In genomic region chr2:101920136-101920554, GRCm38 (mm10) we compare ENCODE assay signal across 14 mouse cellular contexts. TPM values are rescaled to one million over a fixed set of nuclear protein-coding genes. Genes with fewer than 3 reads are reported as not detected.
DNase-seq lines count a peak whose midpoint lies in the region; ATAC-seq lines count a peak whose summit lies in the region.
"Had no signal": no experiment of that assay in that cellular context is flagged by ENCODE, and none has a peak within 500 bp of the region (broad histone marks: within the 10 kb centered on the region; RNA-seq: fewer than 3 reads in every experiment).

No protein-coding gene starts in this region.

- intact Hi-C loops in left cerebral cortex, postnatal 36 days (cut with DNase I) = no loop called here

- 0 out of 2 replicates have a peak, but pooled peaks have one; percentile 15 for ATAC-seq in embryonic facial prominence, embryonic 15.5 days (ENCODE audit: insufficient number of reproducible peaks, low FRiP score, low TSS enrichment, low read depth)
- ATAC-seq in forebrain, embryonic 12.5 days (ENCODE audit: low FRiP score) = peak; percentile 25; the same call in 1 of the 2 replicates
- ATAC-seq in hindbrain, embryonic 16.5 days = peak; percentile 54
- peak; percentile 83 for ATAC-seq in neural tube, embryonic 12.5 days (ENCODE audit: low FRiP score, low read depth)

- H3K4me2 ChIP-seq in embryonic facial prominence, embryonic 15.5 days (replicated peaks) = no peak overlapping the region
- H3K4me2 ChIP-seq in forebrain, embryonic 12.5 days = no peak overlapping the region
- no peak overlapping the region for H3K4me2 ChIP-seq in hindbrain, embryonic 16.5 days (ENCODE audit: low read length)
- H3K4me2 ChIP-seq in neural tube, embryonic 12.5 days (replicated peaks) = no peak overlapping the region
- H3K4me2 ChIP-seq: heart, embryonic 13.5 days; lung, embryonic 14.5 days had no signal

- no peaks in the 10 kb centered on the region for H3K4me1 ChIP-seq in embryonic facial prominence, embryonic 15.5 days
- peaks cover 7% of the 10 kb centered on the region for H3K4me1 ChIP-seq in embryonic facial prominence, embryonic 10.5 days
- peaks cover 16% of the 10 kb centered on the region for H3K4me1 ChIP-seq in forebrain, embryonic 12.5 days
- H3K4me1 ChIP-seq in hindbrain, embryonic 16.5 days (ENCODE audit: control insufficient read depth, insufficient read depth, low read depth, low read length) = no peaks in the 10 kb centered on the region
- peaks cover 10% of the 10 kb centered on the region; the same call in 1 of the 2 replicates for H3K4me1 ChIP-seq in neural tube, embryonic 12.5 days

- H3K36me3 ChIP-seq in embryonic facial prominence, embryonic 15.5 days = no peaks in the 10 kb centered on the region
- H3K36me3 ChIP-seq in embryonic facial prominence, embryonic 10.5 days (replicated peaks) = no peaks in the 10 kb centered on the region
- no peaks in the 10 kb centered on the region for H3K36me3 ChIP-seq in forebrain, embryonic 12.5 days (replicated peaks)
- H3K36me3 ChIP-seq in hindbrain, embryonic 16.5 days (ENCODE audit: control insufficient read depth, insufficient read depth, low read length) = no peaks in the 10 kb centered on the region
- H3K36me3 ChIP-seq in neural tube, embryonic 12.5 days = no peaks in the 10 kb centered on the region
- H3K36me3 ChIP-seq: heart, embryonic 13.5 days had no signal

- no peak overlapping the region for H3K4me3 ChIP-seq in embryonic facial prominence, embryonic 15.5 days (replicated peaks)
- H3K4me3 ChIP-seq in embryonic facial prominence, embryonic 10.5 days = no peak overlapping the region
- no peak overlapping the region for H3K4me3 ChIP-seq in forebrain, embryonic 12.5 days (replicated peaks)
- H3K4me3 ChIP-seq in hindbrain, embryonic 16.5 days (ENCODE audit: low read length) = no peak overlapping the region
- H3K4me3 ChIP-seq in neural tube, embryonic 12.5 days = no peak overlapping the region
- H3K4me3 ChIP-seq: erythroblast, embryonic 14.5 days; heart, embryonic 13.5 days had no signal

- DNase-seq in embryonic facial prominence, embryonic 10.5 days (ENCODE audit: low spot score) = no peak
- DNase-seq in gastrocnemius, postnatal 25 days = no peak
- no peak for DNase-seq in left cerebral cortex, postnatal 36 days (ENCODE audit: low spot score in 2 of 2)
- DNase-seq in layer of hippocampus, adult 11-12 months (ENCODE audit: low spot score) = no peak
- DNase-seq: adrenal gland, postnatal 25 days; cerebellum, adult 11 months; gastrocnemius, postnatal 14 days; lung, embryonic 14.5 days had no signal

- 41% methylated on average over 2 of the region's 2 CpGs for WGBS in embryonic facial prominence, embryonic 15.5 days
- WGBS in embryonic facial prominence, embryonic 10.5 days = 50% methylated on average over 2 of the region's 2 CpGs
- 37% methylated on average over 2 of the region's 2 CpGs for WGBS in forebrain, embryonic 12.5 days
- 28% methylated on average over 2 of the region's 2 CpGs for WGBS in hindbrain, embryonic 16.5 days
- WGBS in neural tube, embryonic 12.5 days = 24% methylated on average over 2 of the region's 2 CpGs

- H3K27ac ChIP-seq in embryonic facial prominence, embryonic 15.5 days (replicated peaks) = no peak overlapping the region
- H3K27ac ChIP-seq in embryonic facial prominence, embryonic 10.5 days (replicated peaks) = no peak overlapping the region
- peak overlapping the region; percentile 59 for H3K27ac ChIP-seq in forebrain, embryonic 12.5 days
- no peak overlapping the region for H3K27ac ChIP-seq in hindbrain, embryonic 16.5 days (ENCODE audit: low read depth, low read length)
- peak overlapping the region; percentile 53; the same call in 1 of the 2 replicates for H3K27ac ChIP-seq in neural tube, embryonic 12.5 days
- H3K27ac ChIP-seq: heart, embryonic 13.5 days had no signal

- no peaks in the 10 kb centered on the region for H3K9me3 ChIP-seq in embryonic facial prominence, embryonic 15.5 days (replicated peaks)
- no peaks in the 10 kb centered on the region; the same call in 1 of the 2 replicates for H3K9me3 ChIP-seq in embryonic facial prominence, embryonic 10.5 days
- H3K9me3 ChIP-seq in forebrain, embryonic 12.5 days = no peaks in the 10 kb centered on the region
- no peaks in the 10 kb centered on the region; the same call in 1 of the 2 replicates for H3K9me3 ChIP-seq in hindbrain, embryonic 16.5 days (ENCODE audit: control insufficient read depth, low read length)
- no peaks in the 10 kb centered on the region for H3K9me3 ChIP-seq in neural tube, embryonic 12.5 days
- H3K9me3 ChIP-seq: heart, embryonic 13.5 days had no signal

- H3K27me3 ChIP-seq in embryonic facial prominence, embryonic 15.5 days = no peaks in the 10 kb centered on the region
- no peaks in the 10 kb centered on the region for H3K27me3 ChIP-seq in embryonic facial prominence, embryonic 10.5 days (replicated peaks; ENCODE audit: low read depth, poor library complexity, severe bottlenecking)
- no peaks in the 10 kb centered on the region for H3K27me3 ChIP-seq in forebrain, embryonic 12.5 days
- H3K27me3 ChIP-seq in hindbrain, embryonic 16.5 days (replicated peaks; ENCODE audit: control insufficient read depth, insufficient read depth, low read length) = no peaks in the 10 kb centered on the region
- no peaks in the 10 kb centered on the region for H3K27me3 ChIP-seq in neural tube, embryonic 12.5 days (replicated peaks)
- H3K27me3 ChIP-seq: heart, embryonic 13.5 days had no signal

- no peak overlapping the region for H3K9ac ChIP-seq in embryonic facial prominence, embryonic 15.5 days
- H3K9ac ChIP-seq in forebrain, embryonic 12.5 days = no peak overlapping the region
- no peak overlapping the region for H3K9ac ChIP-seq in hindbrain, embryonic 16.5 days (ENCODE audit: low read depth, low read length)
- H3K9ac ChIP-seq in neural tube, embryonic 12.5 days = no peak overlapping the region
- H3K9ac ChIP-seq: heart, embryonic 13.5 days; lung, embryonic 14.5 days had no signal

RNA-seq across cellular contexts. Expression of gene Commd9, which starts 34.1 kb away (rescaled TPM):
- 66.8 and 70.8 TPM in 2 replicates for polyA plus RNA-seq in embryonic facial prominence, embryonic 15.5 days (2015; fragmentation: Nextera tagmentation; extraction: Ambion mirVana)
- 60.6 and 61.8 TPM in 2 replicates for polyA plus RNA-seq in embryonic facial prominence, embryonic 10.5 days (2016; fragmentation: Nextera tagmentation; extraction: Ambion mirVana)
- polyA plus RNA-seq in forebrain, embryonic 12.5 days (2016; fragmentation: Nextera tagmentation; extraction: Ambion mirVana) = 78.1 and 78.2 TPM in 2 replicates
- polyA plus RNA-seq in hindbrain, embryonic 16.5 days (2015; fragmentation: Nextera tagmentation; extraction: Ambion mirVana) = 98.7 and 104 TPM in 2 replicates
- 83.0 and 86.0 TPM in 2 replicates for polyA plus RNA-seq in neural tube, embryonic 12.5 days (2016; fragmentation: Nextera tagmentation; extraction: Ambion mirVana)
- total RNA-seq in gastrocnemius, postnatal 25 days (2021) = 10 to 100 TPM; 31.9 to 32.0 TPM
- total RNA-seq in left cerebral cortex, postnatal 36 days (2021) = 10 to 100 TPM; 41.4 to 41.9 TPM

RNA-seq across cellular contexts. Expression of gene Prr5l, which starts 37.3 kb away (rescaled TPM):
- 20.4 and 24.4 TPM in 2 replicates for polyA plus RNA-seq in embryonic facial prominence, embryonic 15.5 days (2015; fragmentation: Nextera tagmentation; extraction: Ambion mirVana)
- 21.5 and 22.8 TPM in 2 replicates for polyA plus RNA-seq in embryonic facial prominence, embryonic 10.5 days (2016; fragmentation: Nextera tagmentation; extraction: Ambion mirVana)
- 14.1 and 15.5 TPM in 2 replicates for polyA plus RNA-seq in forebrain, embryonic 12.5 days (2016; fragmentation: Nextera tagmentation; extraction: Ambion mirVana)
- 6.0 and 6.3 TPM in 2 replicates for polyA plus RNA-seq in hindbrain, embryonic 16.5 days (2015; fragmentation: Nextera tagmentation; extraction: Ambion mirVana)
- polyA plus RNA-seq in neural tube, embryonic 12.5 days (2016; fragmentation: Nextera tagmentation; extraction: Ambion mirVana) = 8.5 and 9.4 TPM in 2 replicates
- total RNA-seq in gastrocnemius, postnatal 25 days (2021) = 1 to 10 TPM in 1 of 2 experiments, under 1 TPM in 1; 0.08 to 1.5 TPM
- 10 to 100 TPM in 1 of 2 experiments, 1 to 10 TPM in 1; 6.3 to 11.6 TPM for total RNA-seq in left cerebral cortex, postnatal 36 days (2021)

Comparison
In these comparisons a context has a peak if more than half of its experiments do, and no peak if none do; other contexts are left out.
1. ATAC-seq: peak in every context shown above with its lines; median percentile 83 in neural tube, embryonic 12.5 days; 54 in hindbrain, embryonic 16.5 days; 25 in forebrain, embryonic 12.5 days; 15 in embryonic facial prominence, embryonic 15.5 days.
2. H3K27ac ChIP-seq: peak in forebrain, embryonic 12.5 days (single experiment) and neural tube, embryonic 12.5 days (single experiment); none in embryonic facial prominence, embryonic 15.5 days (single experiment), embryonic facial prominence, embryonic 10.5 days (single experiment) and hindbrain, embryonic 16.5 days (single experiment).